Mouse (Mus musculus) macrophage (primary cell): ENCODE data around the gene Mecom. TPM values are rescaled to one million over a fixed set of nuclear protein-coding genes. Genes with fewer than 3 reads are reported as not detected.
"Not testable (repeated sequence)": the region's sequence is repeated elsewhere in the genome, so short reads cannot be mapped to it uniquely, and the experiment has no call there.

Experiments
- H3K27ac ChIP-seq: fragments of 350-480 bp; formaldehyde crosslinking; 2 replicates; pipeline ENCODE4 v1.9.0; 2021
- H3K36me3 ChIP-seq: fragments of 350-480 bp; formaldehyde crosslinking; 2 replicates; pipeline ENCODE4 v1.9.0; 2021; ENCODE audit errors: inconsistent target
- H3K4me3 ChIP-seq: fragments of 350-480 bp; formaldehyde crosslinking; 2 replicates; pipeline ENCODE4 v1.9.0; 2021; ENCODE audit errors: inconsistent target
- H3K79me2 ChIP-seq: fragments of 350-480 bp; formaldehyde crosslinking; 2 replicates; pipeline ENCODE4 v1.9.0; 2021; ENCODE audit errors: inconsistent target
- WGBS: methylation state at CpG from one replicate; pipeline ENCODE4 v1.1.7; 2026; ENCODE audit warnings: inconsistent platforms; ENCODE audit not compliant: missing documents; 5-methylcytosine and 5-hydroxymethylcytosine counted together
- polyA plus RNA-seq: library from polyadenylated mRNA; stranded (reverse); fragments of 250-400 nt; gene quantifications from 3 replicates; pipeline ENCODE4 v1.2.4, GENCODE M21; 2018; ENCODE audit warnings: inconsistent platforms
- total RNA-seq, 78 experiments: library from RNA; depleted of rRNA; stranded (reverse); fragments of 250-400 nt; gene quantifications; 1 replicate in 9 of 78; 2 replicates in 24 of 78; 3 replicates in 43 of 78; 4 replicates in 2 of 78; pipeline ENCODE4 v1.2.4; 2018; ENCODE audit warnings: inconsistent platforms in 56 of 78

Gene Mecom
- total RNA-seq (2018; cell fraction: chromatin; rRNA removed), result 1 to 10 TPM in 1 of 26 experiments, under 1 TPM in 2, not detected in 23; 0.12 to 3.5 (median 0.37) TPM
- total RNA-seq (2018; cell fraction: cytosol; rRNA removed), result not detected
- not detected for total RNA-seq (2018; cell fraction: nucleus; rRNA removed)
- not detected in 3 replicates for polyA plus RNA-seq

DNA sequence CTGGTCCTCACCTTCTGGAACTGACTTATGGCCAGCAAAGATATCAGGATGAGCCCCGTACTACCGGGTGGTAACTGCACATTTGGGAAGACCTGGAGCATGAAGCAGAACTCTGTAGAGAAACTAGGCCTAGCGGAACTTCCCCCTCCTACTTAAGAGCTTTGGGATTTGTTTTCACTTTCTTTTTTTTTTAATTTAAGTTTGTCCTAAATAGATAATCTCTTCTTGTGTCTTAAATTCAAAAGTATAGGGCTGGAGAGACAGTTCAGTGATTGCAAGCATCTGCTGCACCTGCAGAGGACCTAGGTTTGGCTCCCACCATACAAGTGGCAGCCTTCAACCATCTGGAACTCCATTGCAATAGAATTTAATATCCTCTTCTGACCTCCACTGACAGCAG, at the start of gene Mecom:
Mecom (minus strand) TSS at position 101 of the 400 bp plus-strand sequence.
- 97% methylated on average over 3 of the region's 3 CpGs for WGBS
- Histone ChIP-seq H3K79me2 (no peaks in the 10 kb centered on the region), H3K27ac (no peak within 1 kb of the TSS), H3K36me3 (no peaks in the 10 kb centered on the region), H3K4me3 (no peak within 1 kb of the TSS)

DNA sequence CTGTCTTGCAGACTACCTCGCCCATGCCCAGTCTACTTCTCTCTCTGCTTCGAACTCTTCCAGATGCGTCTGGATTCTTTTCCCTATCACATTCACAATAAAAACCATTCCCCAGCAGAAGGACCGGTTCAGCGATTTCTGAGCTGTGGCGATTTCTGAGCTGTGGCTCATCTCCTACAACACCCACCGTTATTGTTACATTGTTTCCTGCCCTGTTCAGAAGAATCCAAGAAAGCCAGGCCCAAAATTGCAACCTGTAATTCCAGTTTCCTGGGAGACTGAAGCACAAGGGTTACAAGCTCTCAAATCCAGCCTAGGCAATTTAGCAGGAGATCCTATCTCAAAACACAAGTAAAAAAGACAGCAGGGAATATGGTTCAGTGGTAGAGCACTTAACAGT, 49.5 kb upstream of the Mecom start:
- Histone ChIP-seq H3K79me2 (no peaks in the 10 kb centered on the region), H3K27ac (no peak overlapping the region), H3K36me3 (no peaks in the 10 kb centered on the region), H3K4me3 (no peak overlapping the region)
- WGBS, result 99% methylated on average over 5 of the region's 7 CpGs

DNA sequence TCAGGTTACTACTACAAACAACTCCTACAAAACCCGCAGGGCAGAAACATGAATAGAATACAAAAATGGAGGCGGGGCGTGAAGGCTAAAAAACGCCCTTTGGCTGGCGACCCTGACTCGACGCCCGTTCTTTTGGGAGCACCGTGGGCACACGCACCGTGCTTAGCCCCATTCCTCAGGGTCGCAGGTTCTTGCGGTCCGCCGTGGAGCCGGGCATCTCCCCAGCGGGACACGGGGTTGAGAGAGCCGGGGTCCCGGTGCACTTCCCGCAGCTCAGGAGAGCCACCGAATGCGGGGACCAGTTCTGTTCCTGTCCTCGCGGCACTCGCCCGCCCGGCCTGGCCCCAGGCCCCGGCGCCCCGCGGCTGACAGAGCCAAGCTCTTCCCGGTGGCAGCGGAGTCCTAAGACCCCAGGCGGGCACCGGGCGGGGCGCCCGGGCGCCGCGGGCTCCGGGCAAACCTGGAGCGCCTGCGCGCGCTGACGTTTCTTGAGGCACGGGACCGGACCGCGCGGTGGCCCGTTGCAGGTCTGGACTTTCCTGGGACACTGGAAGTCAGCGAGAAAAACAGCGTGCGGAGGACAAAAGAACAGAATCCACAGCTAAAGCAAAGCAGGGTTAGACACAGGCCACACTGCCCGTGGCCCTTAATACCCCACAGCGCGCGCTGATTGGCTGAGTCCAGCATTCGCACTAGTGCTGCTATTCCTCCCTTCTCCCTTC, 47.5 kb upstream of the Mecom start:
- no peaks in the 10 kb centered on the region for H3K36me3 ChIP-seq
- H3K27ac ChIP-seq, result no peak overlapping the region
- WGBS, result 2% methylated on average over 60 of the region's 62 CpGs
- peak overlapping the region; percentile 34 for H3K4me3 ChIP-seq
- no peaks in the 10 kb centered on the region for H3K79me2 ChIP-seq

DNA sequence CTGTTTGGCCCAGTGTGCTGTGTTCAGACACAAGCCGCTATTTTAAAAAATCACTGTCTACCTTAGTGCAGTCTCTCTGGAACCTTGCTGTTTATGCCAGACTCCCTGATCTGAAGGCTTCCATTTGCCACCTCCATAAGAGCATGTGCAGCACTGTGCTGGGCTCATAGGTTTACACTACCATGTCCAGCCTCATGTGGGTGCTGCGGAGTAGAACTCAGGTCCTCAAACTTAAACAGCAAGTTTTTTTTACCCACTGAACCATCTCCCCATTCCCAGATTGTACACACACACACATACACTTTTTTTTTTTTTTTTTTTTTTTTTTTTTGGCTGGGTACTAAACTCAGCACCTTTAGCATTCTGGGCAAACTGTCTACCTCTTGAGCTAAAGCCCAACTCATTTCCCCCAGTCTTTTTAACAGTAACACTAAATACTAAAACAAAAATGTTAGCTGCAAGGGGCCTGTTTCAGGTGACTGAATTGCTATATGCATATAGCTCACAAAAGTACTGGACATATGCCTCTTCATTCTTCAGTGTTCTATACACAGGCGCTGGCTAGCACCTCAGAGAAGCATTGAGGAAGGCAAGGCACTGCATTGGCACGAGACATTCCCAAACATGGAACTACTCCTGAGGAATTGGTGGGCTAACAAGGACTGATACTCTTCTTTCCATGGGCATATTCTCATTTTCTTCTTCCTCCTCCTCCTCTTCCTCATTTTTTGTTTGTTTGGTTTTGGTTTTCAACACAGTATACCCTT, 46.1 kb upstream of the Mecom start:
- WGBS, result 93% methylated on average over 4 of the region's 4 CpGs
- H3K36me3 ChIP-seq, result no peaks in the 10 kb centered on the region

DNA sequence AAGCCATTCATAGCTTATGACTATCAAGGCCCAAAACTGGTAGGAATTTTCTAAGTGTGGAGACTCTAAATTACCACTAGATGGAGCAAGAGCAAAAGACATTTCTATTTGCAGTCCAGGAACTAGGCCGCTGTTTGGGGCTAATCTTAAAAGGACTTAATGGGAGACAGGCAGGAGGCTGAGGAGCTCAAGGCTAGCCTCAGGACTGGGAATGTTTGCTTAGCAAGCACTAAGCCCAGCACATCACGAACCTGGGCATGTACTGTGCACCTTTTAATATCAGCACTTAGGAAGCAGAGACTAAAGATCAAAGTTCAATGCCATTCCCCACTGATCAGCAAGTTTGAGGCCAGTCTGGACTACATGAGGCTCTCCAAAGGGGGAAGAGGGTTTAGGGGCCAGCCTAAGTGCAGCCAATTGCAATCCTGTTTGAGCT, 44.6 kb upstream of the Mecom start:
- WGBS, result 9% methylated on average over 2 of the region's 2 CpGs
- no peaks in the 10 kb centered on the region for H3K36me3 ChIP-seq
- no peaks in the 10 kb centered on the region for H3K79me2 ChIP-seq
- H3K27ac ChIP-seq, result no peak overlapping the region
- no peak overlapping the region for H3K4me3 ChIP-seq

More for the DNA sequence above, 46.1 kb upstream of the Mecom start:
- H3K79me2 ChIP-seq, result no peaks in the 10 kb centered on the region
- no peak overlapping the region for H3K27ac ChIP-seq
- no peak overlapping the region for H3K4me3 ChIP-seq

DNA sequence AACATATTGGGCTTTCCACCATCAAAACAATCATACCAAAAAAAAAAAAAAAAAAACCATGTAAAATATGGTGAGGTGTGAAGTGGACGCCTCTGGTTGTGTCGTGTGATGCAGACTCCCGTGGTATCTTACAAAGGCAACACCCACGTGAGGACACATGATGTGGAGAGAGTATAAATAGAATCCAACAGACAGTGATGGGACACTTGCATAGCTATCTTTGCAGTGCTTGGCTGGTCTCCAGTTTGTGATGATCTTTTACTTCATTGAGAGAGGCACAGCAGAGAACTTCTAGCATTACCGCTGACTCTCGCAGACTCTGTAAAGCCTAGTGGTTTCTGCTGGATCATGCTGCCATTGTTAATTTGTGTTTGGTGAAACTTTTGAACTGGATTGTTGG, 41.1 kb upstream of the Mecom start:
- Histone ChIP-seq H3K79me2 (no peaks in the 10 kb centered on the region), H3K4me3 (no peak overlapping the region)
- 80% methylated on average over 5 of the region's 6 CpGs for WGBS

DNA sequence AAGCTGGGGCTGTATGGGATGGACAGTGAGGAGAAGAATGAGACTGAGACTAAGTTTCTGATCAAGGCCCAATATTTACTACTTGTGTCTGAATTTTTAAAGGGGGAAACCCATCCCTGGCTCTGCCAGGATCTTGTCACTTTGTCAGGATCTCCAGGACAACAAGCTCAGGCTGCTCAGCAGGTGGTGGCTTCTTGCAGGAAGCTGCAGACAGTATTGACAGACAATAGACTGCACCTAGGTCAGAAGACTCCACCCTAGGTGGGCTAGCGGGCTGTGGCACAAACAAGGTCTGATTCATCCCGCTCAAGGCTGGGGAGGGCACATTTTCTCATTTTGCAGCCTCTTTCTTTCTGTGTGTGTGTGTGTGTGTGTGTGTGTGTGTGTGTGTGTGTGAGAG, 25.7 kb upstream of the Mecom start:
- 60% methylated on average over 1 of the region's 2 CpGs for WGBS
- H3K27ac ChIP-seq, result no peak overlapping the region
- H3K4me3 ChIP-seq, result no peak overlapping the region
- H3K36me3 ChIP-seq, result no peaks in the 10 kb centered on the region
- no peaks in the 10 kb centered on the region for H3K79me2 ChIP-seq

More for the DNA sequence above, 41.1 kb upstream of the Mecom start:
- Histone ChIP-seq H3K27ac (no peak overlapping the region), H3K36me3 (no peaks in the 10 kb centered on the region)

DNA sequence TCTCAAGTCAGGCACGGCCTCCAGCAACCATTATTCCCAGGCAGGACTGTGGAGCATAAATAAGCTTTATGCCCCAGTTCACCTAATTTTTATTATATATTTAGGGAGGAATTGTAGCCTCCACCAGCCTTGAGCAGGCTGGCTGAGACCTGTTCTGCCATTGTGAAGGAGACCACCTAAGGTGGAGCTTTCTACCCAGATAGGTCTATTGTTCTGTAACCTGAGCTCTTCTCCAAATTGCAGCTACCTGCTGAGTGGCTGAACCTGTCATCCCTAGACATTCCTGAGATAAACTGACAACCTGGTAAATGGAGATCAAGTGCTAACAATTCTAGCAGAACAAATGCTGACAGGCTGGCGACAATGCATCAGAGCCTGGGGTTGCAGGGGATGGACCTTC, 18.5 kb upstream of the Mecom start:
- H3K79me2 ChIP-seq, H3K36me3 ChIP-seq, H3K27ac ChIP-seq, H3K4me3 ChIP-seq: not testable (repeated sequence)
- WGBS, result no CpG with 5 or more reads among the region's 2 CpGs

DNA sequence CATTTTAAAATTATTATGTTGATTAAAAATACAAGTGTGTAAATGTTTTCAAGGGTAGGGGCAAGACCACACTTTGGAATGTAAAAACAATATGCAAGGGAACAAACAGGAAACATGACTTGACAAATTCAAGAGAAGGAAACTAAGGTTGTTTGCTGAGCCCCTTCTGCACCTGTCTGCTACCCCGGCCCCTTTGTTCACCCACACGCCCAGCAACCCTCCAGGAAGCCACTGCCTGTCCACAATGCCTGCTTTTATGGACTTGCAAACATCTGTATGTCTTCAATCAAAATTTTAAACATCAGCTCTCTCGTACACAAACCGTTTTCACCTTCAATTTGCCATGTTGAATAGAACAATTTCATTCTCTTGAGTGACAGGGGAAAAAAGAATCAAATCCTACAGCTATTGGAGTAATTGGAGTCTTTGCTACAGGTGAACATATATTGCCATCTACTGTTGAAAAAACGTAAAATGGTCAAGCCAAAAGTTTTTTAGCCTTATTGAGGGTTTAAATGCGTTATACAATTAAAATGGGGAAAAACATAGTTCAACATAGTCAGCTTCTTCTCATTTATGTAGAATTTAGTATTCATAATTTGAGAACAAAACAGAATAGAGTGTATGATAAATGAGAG, 13.0 kb upstream of the Mecom start:
- no peak overlapping the region for H3K27ac ChIP-seq
- 40% methylated on average over 6 of the region's 6 CpGs for WGBS
- H3K79me2 ChIP-seq, result no peaks in the 10 kb centered on the region

DNA sequence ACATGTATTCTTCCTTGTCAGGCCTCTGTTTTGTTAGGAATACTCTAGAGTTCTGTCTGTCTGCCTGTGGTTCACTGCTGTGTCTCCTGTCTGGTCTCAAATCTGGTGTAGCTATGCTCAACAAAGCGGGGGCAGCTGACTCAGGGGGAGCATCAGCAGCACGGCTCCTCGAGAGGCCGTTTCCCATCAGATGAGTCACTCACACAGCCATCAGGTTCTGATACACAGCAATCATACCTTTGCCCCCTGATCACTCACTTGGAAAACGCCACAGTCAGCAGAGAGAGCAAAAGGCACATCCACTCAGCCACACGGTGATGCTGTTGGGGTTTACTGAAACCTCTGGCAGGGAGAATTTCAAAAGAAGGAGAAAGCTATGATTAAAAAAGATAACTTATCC, 5.9 kb upstream of the Mecom start:
- Histone ChIP-seq H3K79me2 (no peaks in the 10 kb centered on the region), H3K36me3 (no peaks in the 10 kb centered on the region), H3K4me3 (no peak overlapping the region), H3K27ac (no peak overlapping the region)
- WGBS, result 95% methylated on average over 6 of the region's 6 CpGs

More for the DNA sequence above, 13.0 kb upstream of the Mecom start:
- H3K4me3 ChIP-seq, result no peak overlapping the region
- no peaks in the 10 kb centered on the region for H3K36me3 ChIP-seq

DNA sequence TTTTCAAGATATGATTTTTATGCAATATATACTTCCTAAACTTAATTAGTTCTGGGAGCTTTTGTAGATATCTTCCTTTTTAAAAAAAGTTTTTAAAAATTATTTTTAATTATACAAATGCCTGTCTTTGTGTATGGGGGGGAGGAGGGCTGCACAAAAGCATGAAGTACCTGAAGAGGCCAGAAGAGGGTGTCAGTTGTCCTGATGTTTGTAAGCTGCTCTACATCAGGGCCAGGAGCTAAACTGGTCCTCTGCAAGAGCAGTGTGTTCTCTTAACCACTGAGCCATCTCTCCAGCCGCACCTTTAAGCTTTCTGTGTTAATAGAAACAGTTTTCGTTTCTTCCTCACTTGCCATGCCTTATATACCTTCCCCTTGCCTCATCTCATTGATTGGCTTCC, 2.4 kb upstream of the Mecom start:
- no peak overlapping the region for H3K27ac ChIP-seq
- no peaks in the 10 kb centered on the region for H3K36me3 ChIP-seq
- no peaks in the 10 kb centered on the region for H3K79me2 ChIP-seq
- WGBS, result 82% methylated on average over 2 of the region's 2 CpGs
- no peak overlapping the region for H3K4me3 ChIP-seq

DNA sequence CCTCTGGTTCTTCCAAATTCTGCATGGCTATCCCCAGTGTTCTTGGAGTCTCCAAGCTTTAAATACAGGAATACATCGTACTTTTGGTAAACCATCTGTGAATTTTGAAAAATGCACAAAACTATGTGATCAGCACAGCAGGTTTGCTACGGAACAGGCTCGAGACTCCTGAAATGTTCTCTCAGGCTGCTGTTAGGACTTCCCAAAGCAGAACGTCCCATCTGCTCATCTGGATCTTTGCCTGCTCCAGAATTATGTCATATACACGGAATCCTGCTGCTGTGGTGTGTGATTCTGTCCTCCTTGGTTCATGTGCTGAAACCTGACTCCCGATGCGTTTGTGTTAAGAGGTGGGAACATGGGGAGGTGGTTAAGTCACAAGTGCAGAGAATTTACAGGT, 1.1 kb upstream of the Mecom start:
- no peaks in the 10 kb centered on the region for H3K79me2 ChIP-seq
- H3K27ac ChIP-seq, result no peak overlapping the region
- H3K36me3 ChIP-seq, result no peaks in the 10 kb centered on the region
- WGBS, result 89% methylated on average over 7 of the region's 7 CpGs
- H3K4me3 ChIP-seq, result no peak overlapping the region

DNA sequence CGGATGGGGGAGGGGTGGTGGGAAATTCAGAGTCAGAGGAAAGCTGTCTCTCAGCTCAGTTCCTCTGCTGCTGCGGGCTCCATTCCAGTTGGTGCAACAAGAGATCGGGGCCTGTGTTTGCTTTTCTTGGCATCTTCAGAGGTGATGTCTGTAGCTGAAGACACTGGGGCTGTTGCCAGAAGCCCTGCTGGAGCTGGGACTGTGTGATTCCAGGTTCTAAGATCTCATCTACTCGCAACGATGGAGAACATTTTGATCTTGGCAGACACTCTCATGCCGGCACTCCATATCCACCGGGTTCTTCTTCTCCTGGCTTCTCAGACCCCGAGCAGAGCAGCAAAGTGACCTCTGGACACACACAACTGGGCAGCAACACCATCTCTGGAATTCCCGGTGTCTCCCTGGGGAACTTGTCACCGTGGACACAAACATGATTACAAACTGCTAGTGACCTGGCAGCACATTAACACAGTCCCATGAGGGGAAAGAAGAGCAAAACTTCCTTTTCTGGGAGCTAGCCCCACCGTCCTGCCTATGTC, 908 bp downstream of the Mecom start:
- H3K27ac ChIP-seq, result no peak overlapping the region
- no peaks in the 10 kb centered on the region for H3K79me2 ChIP-seq
- 76% methylated on average over 11 of the region's 11 CpGs for WGBS
- no peak overlapping the region for H3K4me3 ChIP-seq
- H3K36me3 ChIP-seq, result no peaks in the 10 kb centered on the region

DNA sequence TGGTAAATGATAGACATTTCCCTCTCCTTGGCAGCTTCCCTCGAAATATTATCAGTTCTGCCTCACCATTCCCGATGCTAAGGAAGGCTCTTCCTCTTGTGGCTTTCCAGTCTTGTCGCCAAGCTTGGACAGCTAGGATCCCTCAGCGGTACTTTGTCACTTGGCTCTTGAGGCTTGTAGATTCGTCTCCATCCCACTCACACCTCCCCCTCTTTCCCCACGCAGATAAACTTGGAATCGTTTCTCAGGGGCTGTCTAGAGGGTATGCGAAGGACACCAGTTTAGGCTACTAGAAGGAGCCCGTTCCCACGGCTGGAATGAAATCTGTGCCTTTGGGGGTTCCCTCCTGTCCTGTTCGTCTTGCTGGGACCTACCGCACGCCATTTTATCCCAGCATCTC, 1.4 kb downstream of the Mecom start:
- Histone ChIP-seq H3K36me3 (no peaks in the 10 kb centered on the region), H3K4me3 (no peak overlapping the region), H3K27ac (no peak overlapping the region), H3K79me2 (no peaks in the 10 kb centered on the region)
- 73% methylated on average over 13 of the region's 13 CpGs for WGBS
